Mouse (Mus musculus): ENCODE measurements around the gene Pex16. TPM values are rescaled to one million over a fixed set of nuclear protein-coding genes. Genes with fewer than 3 reads are reported as not detected.

Gene Pex16
- total RNA-seq, 2 experiments from 2014 or later = 19.4 to 24.5 TPM

DNA sequence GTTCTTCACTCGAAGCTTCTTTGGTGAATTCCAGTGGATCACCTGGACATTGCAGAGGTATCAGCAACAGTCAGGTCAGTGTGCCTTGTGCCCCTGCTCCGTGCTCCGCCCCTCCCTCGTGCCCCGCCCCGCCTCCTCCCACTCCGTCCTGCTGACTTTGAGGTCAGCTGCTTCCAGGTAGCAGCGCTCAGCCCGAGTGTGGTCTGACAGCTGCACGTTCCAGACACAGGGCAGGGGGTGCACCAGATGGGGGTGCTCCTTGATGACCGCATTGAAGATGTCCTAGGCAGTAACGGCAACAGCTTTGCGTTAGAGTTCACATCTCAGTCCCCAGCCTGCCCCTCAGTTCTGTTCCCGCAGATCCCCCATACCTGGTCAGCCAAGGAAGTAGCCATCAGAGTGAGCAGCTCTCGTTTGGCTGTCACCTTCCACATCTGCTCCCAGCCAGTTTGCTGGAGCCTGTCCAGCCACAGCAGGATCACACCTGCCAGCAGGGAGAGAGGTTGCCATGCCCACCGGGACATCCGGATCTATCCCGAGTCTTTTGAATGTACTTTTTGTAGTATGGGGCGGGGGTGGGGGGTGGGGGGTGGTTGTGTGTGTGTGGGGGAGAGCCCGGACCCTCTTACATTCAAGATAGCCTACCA is 7.0 kb upstream of the Pex16 start:
- no peak for DNase-seq (ENCODE audit: low spot score)
- intact Hi-C loops (cut with DNase I) = no loop called here

DNA sequence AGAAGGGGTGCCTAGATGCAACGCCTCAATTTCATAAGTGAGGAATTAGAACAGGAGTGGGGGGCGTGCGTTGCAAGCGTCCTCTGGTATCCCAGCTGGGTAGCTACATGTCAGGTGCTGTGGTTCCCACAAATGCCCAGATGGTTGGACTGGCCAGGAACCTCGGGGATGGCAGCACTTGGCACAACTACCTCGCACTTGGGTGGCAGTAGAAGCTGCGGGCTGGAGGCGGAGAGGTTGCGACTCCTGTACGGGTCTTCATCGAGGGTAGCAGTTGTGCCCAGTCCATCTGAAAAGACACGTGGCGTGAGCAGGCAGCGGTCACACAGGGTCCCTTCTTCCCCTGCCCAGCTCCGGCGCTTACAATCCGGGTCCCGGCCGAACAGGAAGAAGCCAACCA is 4.1 kb upstream of the Pex16 start:
- no peak for DNase-seq (ENCODE audit: low spot score)
- intact Hi-C loops (cut with DNase I) = no loop called here

- no peak for DNase-seq (ENCODE audit: low spot score)
- intact Hi-C loops (cut with DNase I) = no loop called here
Measured at GRCm38 (mm10) chr2:92370821-92371805, 3.4 kb upstream of the Pex16 start.

DNA sequence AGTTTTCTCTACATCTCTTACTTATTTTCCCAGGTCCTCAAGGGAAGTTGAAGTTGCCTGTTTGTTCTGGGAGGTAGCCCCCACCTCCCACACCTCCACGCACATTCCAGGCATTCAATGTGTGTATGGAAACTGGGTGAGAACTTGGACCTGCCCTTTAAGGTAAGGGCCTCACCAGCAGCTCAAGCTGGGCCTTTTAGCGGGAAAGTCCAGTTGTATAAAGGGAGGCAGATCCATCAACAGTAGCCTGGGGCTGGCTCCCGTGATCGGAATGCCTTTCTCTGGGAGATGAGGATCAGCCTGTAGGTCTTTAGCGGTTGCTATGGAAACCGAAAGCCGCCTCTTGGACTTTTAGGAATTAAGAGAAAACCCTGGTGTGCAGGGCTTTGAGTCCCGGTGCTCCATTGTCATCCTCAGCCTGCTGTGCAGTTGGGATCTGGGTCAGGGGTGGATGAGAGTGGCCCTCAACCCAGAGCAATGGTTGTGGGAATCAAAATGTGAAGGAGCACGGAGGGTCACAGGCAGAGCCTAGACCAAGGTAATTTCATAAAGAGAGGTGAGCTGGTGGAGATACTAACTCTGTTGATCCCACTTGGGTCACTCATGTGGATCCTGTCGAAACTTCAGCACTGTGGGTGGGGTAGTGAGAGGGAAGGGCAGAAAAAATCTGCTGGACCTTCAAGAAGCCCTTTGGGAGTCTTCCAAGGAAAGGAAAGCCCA is 2.3 kb upstream of the Pex16 start:
- no peak for DNase-seq (ENCODE audit: low spot score)
- intact Hi-C loops (cut with DNase I) = no loop called here

DNA sequence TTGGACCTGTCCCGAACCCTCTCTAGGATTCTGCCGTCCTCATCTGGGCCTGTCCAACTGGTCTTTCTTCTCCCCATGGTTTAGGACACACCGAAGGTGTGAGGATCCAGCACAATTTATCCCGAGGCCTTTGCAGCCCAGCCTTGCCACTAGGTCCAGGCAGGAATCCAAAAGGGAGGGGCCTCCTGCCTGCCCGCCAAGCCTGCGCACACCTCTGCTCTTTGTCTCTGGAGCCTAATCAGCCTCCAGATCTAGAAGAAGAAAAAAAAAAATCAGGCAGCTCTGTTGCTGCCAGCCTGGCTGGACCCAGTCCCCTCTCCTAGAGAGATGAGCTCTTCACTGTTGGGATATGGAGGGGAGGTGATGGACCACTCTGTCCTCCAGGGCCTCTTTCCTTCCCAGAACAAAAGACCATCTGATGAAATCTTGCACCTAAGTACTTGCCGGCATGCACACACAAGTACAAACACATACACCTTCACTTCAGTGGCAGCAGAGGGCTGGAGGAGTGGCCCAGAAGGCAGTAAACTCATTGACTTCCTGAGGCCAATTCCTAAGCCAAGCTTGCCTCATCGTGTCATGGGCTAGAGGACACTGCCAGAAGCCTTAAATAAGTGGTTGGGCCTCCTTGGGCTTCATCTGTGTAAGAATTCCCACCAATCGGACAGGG is 1.6 kb upstream of the Pex16 start:
- DNase-seq (ENCODE audit: low spot score) = no peak
- intact Hi-C loops (cut with DNase I) = no loop called here

DNA sequence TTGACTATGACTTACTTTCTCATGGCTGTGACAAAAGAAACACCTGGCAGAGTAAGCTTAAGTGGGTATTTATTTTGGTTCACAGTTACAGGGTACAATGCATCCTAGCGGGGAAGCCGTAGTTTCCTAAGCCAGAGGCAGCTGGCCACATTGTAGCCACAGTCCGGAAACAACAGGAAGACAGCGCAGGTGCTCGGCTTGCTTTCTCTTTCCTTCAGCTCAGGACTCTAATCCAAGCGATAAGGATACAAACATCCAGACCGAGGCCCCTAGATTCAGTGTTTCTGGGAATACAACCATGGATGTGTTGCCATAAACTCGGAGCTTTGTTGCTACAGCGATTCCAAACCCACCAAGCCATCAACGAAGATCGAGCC is 1.1 kb upstream of the Pex16 start:
- no peak for DNase-seq (ENCODE audit: low spot score)
- intact Hi-C loops (cut with DNase I) = no loop called here

GRCm38 (mm10) chr2:92375099-92375623 is 685 bp downstream of the Pex16 start:
- DNase-seq (ENCODE audit: low spot score) = peak; percentile 96
- intact Hi-C loops (cut with DNase I) = loop anchor here (5.0 kb wide), 1 partner anchor 47 kb away; no protein-coding TSS in a partner anchor

- intact Hi-C loops (cut with DNase I) = loop anchor here (5.0 kb wide), 1 partner anchor 47 kb away; no protein-coding TSS in a partner anchor
- no peak for DNase-seq (ENCODE audit: low spot score)
Measured at GRCm38 (mm10) chr2:92375788-92376187, 1.3 kb downstream of the Pex16 start.

- no peak for DNase-seq (ENCODE audit: low spot score)
- intact Hi-C loops (cut with DNase I) = loop anchor here (5.0 kb wide), 1 partner anchor 46 kb away; no protein-coding TSS in a partner anchor
Measured at GRCm38 (mm10) chr2:92376300-92376699, 1.8 kb downstream of the Pex16 start.

DNA sequence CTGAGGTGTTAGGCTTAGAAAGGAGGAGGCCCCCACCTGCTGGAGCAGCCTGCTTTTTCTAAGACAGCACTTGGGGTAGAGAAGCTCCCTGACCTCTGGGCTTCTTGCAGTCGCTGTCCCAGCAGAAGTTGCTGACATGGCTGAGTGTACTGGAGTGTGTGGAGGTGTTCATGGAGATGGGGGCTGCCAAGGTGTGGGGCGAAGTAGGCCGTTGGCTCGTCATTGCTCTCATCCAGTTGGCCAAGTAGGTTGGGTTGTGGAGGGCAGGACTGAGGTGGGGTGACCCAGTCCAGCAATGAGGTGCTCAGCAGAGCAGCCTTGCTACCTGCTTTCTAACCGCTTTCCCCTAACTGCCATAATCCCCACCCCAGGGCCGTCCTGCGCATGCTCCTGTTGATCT is 2.8 kb downstream of the Pex16 start:
- intact Hi-C loops (cut with DNase I) = loop anchor here (5.0 kb wide), 1 partner anchor 45 kb away; no protein-coding TSS in a partner anchor
- no peak for DNase-seq (ENCODE audit: low spot score)

DNA sequence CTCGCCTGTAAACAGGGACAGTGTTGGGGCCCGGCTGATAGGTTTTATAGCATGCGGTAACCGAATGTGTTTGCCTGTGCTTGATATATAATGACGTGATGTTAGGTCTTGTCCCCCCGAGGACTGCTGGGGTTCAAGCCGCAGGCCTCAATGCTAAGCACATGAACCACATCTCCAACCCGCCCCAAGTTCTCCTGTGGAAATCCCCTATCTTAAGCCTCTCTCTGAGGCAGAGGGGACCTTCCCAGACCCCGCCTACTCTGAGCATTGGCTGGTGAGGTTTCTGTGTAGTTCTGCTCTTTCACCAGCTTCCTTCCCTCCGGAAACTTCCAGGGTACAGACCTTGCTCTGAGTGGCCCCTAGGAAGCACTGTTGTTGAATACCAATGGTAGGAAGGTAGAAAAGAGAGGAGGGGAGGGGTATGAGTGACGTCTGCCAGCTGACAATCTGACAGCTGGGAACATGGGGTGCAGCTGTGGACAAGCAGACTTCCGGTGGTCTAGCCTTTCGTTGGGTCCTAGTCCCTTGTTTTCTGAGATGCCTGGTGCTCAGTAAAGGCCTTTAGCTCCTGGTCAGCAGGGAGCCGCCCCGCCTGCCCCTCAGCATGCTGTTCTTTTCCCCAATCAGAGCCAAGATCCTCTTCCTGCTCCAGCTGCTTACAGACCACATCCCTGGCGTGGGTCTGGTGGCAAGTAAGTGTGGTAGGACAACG is 5.5 kb downstream of the Pex16 start:
- intact Hi-C loops (cut with DNase I) = loop anchor here (1.0 to 5.0 kb wide), 2 partner anchors 42 to 60 kb away; no protein-coding TSS in a partner anchor
- no peak for DNase-seq (ENCODE audit: low spot score)

- intact Hi-C loops (cut with DNase I) = no loop called here
- DNase-seq (ENCODE audit: low spot score) = no peak
Measured at GRCm38 (mm10) chr2:92380495-92381050, 6.1 kb downstream of the Pex16 start.

GRCm38 (mm10) chr2:92381161-92381560 is 6.7 kb downstream of the Pex16 start:
- DNase-seq (ENCODE audit: low spot score) = no peak
- intact Hi-C loops (cut with DNase I) = no loop called here

DNA sequence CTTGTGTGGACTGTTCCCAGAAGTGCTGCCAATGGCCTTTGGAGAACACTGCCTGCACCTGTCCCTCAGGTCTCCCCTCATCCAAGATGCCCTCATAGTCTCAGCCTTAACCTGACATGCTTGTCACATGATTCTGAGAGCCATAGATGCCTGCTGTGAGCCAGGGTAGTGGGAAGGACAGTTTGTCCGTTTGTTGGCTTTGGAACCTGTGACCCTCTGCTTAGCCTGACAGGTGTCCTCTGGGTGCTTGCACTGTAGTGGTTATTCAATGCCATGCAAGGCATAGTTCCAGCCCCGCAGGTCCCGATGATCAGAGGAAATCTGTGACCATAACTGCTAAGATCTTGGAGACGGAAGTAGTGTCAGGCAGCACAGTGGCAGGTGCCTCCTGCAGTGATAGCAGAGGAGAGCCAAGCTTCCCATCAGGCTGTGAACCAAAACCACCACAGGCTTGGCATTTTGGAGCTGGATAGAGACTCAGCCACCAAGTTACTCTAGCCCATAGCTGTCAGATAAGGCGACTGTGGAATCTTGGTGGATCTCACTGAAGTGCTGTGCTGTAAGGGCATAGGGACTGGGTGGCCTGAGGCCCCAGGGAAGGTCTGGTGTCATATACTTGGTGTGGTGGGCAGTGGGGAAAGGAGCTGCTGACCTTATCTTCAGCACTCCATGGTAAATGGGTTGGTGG is 7.6 kb downstream of the Pex16 start, which contains the start of gene 1700029I15Rik:
1700029I15Rik (plus strand) TSS at position 638 of the 688 bp plus-strand sequence.
- intact Hi-C loops (cut with DNase I) = no loop called here
- DNase-seq (ENCODE audit: low spot score) = no peak

GRCm38 (mm10) chr2:92382759-92383158 is 8.3 kb downstream of the Pex16 start:
- intact Hi-C loops (cut with DNase I) = no loop called here
- DNase-seq (ENCODE audit: low spot score) = no peak

DNA sequence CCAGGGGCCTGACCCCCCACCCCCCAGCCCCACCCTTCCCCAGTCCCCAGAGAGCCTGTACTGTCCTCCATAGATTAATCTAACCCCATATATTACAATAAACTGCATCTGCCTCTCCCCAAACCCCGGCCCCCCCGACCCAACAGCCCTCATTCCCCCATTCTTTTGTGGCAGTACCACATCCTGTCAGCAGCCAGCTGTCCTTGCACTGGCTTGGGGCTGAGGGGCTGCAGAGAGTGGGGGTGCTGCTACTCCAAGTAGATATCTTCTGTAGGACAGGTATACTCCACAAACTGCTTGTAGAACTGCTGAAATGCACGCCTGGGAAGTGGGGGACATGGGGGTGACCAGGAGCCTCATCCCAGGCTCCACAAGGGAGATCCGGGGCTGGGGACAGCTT is 9.6 kb downstream of the Pex16 start:
- no peak for DNase-seq (ENCODE audit: low spot score)
- intact Hi-C loops (cut with DNase I) = no loop called here

GRCm38 (mm10) chr2:92385113-92386051 is 10.9 kb downstream of the Pex16 start:
- no peak for DNase-seq (ENCODE audit: low spot score)
- intact Hi-C loops (cut with DNase I) = no loop called here

Data from heart, postnatal 25 days (tissue).